Mouse (Mus musculus) neural tube, embryonic 11.5 days (tissue): ENCODE measurements around the gene Kat14. TPM values are rescaled to one million over a fixed set of nuclear protein-coding genes. Genes with fewer than 3 reads are reported as not detected.

Experiments
- ATAC-seq: fragments of 200-750 bp; cut with Nextera tagmentation; 2 replicates; pipeline ENCODE4 v1.8.0; 2017; ENCODE audit warnings: moderate number of reproducible peaks, mild to moderate bottlenecking, moderate TSS enrichment, moderate library complexity; ENCODE audit not compliant: insufficient read depth, low FRiP score, low TSS enrichment
- DNase-seq: peaks from one replicate; pipeline ENCODE4 v3.0.0-alpha.2; 2015; ENCODE audit warnings: low spot score
- H3K27ac ChIP-seq: fragments of 300-500 bp; sonication (generic); 2 replicates; pipeline ENCODE4 v1.5.1; 2014; ENCODE audit warnings: low read depth, mild to moderate bottlenecking, low read length
- H3K27me3 ChIP-seq: fragments of 300-500 bp; sonication (generic); 2 replicates; pipeline ENCODE4 v1.6.1; 2014; ENCODE audit warnings: mild to moderate bottlenecking, low read length, mixed read lengths; ENCODE audit not compliant: control insufficient read depth, insufficient read depth
- H3K36me3 ChIP-seq: fragments of 300-500 bp; sonication (generic); 2 replicates; pipeline ENCODE4 v1.6.1; 2014; ENCODE audit warnings: mild to moderate bottlenecking, low read length, moderate library complexity, mixed read lengths; ENCODE audit not compliant: control insufficient read depth, insufficient read depth
- H3K4me1 ChIP-seq: fragments of 300-500 bp; sonication (generic); 2 replicates; pipeline ENCODE4 v1.6.1; 2014; ENCODE audit warnings: low read length, mixed read lengths; ENCODE audit not compliant: control insufficient read depth, insufficient read depth
- H3K4me2 ChIP-seq: fragments of 300-500 bp; sonication (generic); 2 replicates; pipeline ENCODE4 v1.6.1; 2014; ENCODE audit warnings: low read depth, mild to moderate bottlenecking, moderate library complexity
- H3K4me3 ChIP-seq: fragments of 300-500 bp; sonication (generic); 2 replicates; pipeline ENCODE4 v1.5.1; 2014; ENCODE audit warnings: low read depth, low read length
- H3K9ac ChIP-seq: fragments of 300-500 bp; sonication (generic); 2 replicates; pipeline ENCODE4 v1.6.1; 2014; ENCODE audit warnings: mild to moderate bottlenecking, low read length
- H3K9me3 ChIP-seq: fragments of 300-500 bp; sonication (generic); 2 replicates; pipeline ENCODE4 v1.6.1; 2016; ENCODE audit warnings: low read length; ENCODE audit not compliant: control insufficient read depth
- WGBS: fragments of 180-500 bp; shearing (Covaris S2); extraction: QIAGEN DNeasy Blood & Tissue Kit; methylation state at CpG from one replicate; pipeline ENCODE4 v1.1.7; 2014; 5-methylcytosine and 5-hydroxymethylcytosine counted together
- polyA plus RNA-seq: library from polyadenylated mRNA; unstranded; fragments of >200 nt; fragmentation: Nextera tagmentation; extraction: Ambion mirVana; gene quantifications from 2 replicates; pipeline ENCODE4 v1.2.1, GENCODE M21; 2014

The Kat14 gene
- polyA plus RNA-seq, 1 experiment from 2014 or later, result 41.1 TPM

- Histone ChIP-seq H3K4me1 (no peaks in the 10 kb centered on the region), H3K9me3 (no peaks in the 10 kb centered on the region), H3K27ac (no peak overlapping the region), H3K9ac (no peak overlapping the region), H3K27me3 (no peaks in the 10 kb centered on the region), H3K4me3 (no peak overlapping the region), H3K4me2 (no peak overlapping the region), H3K36me3 (peaks cover 13% of the 10 kb centered on the region)
- ATAC-seq (no peak), DNase-seq (no peak)
- WGBS, result 93% methylated on average over 6 of the region's 6 CpGs
These were observed 31.9 kb downstream of the Kat14 start for GRCm38 (mm10) chr2:144400659-144401058.

DNA sequence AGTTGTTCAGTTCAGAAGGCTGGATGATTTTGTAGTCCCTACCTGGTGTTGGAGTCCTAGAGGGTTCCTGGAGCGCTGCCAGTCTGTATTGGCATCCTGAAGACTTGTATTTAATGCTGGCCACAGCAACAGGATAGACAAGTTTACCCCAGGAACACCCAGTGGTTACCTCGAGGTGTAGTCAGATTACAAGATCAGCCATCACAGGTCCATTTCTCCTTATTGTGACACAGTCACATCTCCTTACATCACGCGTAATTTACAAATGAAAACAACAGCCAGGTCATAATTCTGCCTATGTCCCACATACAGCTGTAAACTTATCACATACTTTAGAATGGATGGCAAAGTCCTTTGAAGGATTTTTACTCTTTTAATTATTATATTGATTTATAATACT, 40.3 kb downstream of the Kat14 start:
- no peak overlapping the region for H3K9ac ChIP-seq
- peaks cover 14% of the 10 kb centered on the region for H3K36me3 ChIP-seq
- no peak for DNase-seq
- H3K4me2 ChIP-seq, result no peak overlapping the region
- H3K27me3 ChIP-seq, result no peaks in the 10 kb centered on the region
- no peaks in the 10 kb centered on the region for H3K4me1 ChIP-seq
- ATAC-seq, result no peak
- no peaks in the 10 kb centered on the region for H3K9me3 ChIP-seq
- H3K27ac ChIP-seq, result no peak overlapping the region
- 89% methylated on average over 4 of the region's 4 CpGs for whole genome bisulfite sequencing
- H3K4me3 ChIP-seq, result no peak overlapping the region

DNA sequence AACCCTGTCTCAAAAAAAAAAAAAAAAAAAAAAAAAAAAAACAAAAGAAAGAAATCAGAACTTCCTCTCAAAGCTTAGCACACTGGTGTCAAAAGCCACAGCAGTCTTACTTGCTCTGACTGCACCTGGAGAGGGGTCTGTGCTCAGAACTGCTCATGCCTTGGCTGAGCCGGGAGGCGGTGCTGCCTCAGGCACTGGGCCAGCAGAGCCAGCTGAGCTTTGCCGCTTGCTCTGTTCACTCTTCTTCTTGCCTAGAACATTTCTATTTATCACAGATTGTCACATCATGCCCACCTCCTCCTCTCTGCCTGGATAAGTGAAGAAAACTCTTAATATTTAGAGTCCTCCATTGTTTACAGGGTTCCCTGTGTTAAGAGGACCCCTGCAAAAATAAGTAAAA, 41.8 kb downstream of the Kat14 start:
- ATAC-seq (no peak), DNase-seq (no peak)
- WGBS, result 85% methylated on average over 3 of the region's 3 CpGs
- no peak overlapping the region for H3K4me3 ChIP-seq
- no peaks in the 10 kb centered on the region for H3K27me3 ChIP-seq
- no peak overlapping the region for H3K27ac ChIP-seq
- H3K4me2 ChIP-seq, result no peak overlapping the region
- H3K36me3 ChIP-seq, result peaks cover 14% of the 10 kb centered on the region
- H3K9me3 ChIP-seq, result no peaks in the 10 kb centered on the region
- no peak overlapping the region for H3K9ac ChIP-seq
- no peaks in the 10 kb centered on the region for H3K4me1 ChIP-seq

GRCm38 (mm10) chr2:144414646-144415045, 45.9 kb downstream of the Kat14 start:
- Histone ChIP-seq H3K4me1 (no peaks in the 10 kb centered on the region), H3K27ac (no peak overlapping the region), H3K9ac (no peak overlapping the region), H3K36me3 (no peaks in the 10 kb centered on the region), H3K4me2 (no peak overlapping the region), H3K9me3 (no peaks in the 10 kb centered on the region), H3K27me3 (no peaks in the 10 kb centered on the region), H3K4me3 (no peak overlapping the region)
- no peak for DNase-seq
- ATAC-seq, result no peak
- 92% methylated on average over 1 of the region's 1 CpGs for WGBS

DNA sequence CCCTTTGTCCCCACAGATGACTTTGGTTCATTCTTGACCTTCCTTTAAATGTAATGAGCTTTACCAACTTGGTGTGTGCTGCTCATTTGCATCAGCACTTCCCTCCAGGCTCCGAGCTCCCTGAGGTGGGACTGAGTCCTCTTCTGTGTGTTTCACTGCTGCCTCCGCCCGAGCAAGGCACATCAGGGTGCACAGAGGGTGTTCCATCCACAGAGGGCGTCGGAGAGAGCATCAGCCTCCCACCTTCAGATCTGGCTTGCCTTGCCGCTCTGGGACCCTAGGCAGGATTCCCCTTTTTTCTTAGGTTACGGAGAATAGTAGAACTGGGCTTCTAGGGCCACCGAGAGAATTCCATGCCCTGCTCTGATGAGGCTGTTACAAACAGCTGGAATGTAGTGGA, 48.1 kb downstream of the Kat14 start:
- Histone ChIP-seq H3K9ac (no peak overlapping the region), H3K9me3 (no peaks in the 10 kb centered on the region), H3K4me1 (no peaks in the 10 kb centered on the region), H3K4me3 (no peak overlapping the region), H3K36me3 (no peaks in the 10 kb centered on the region), H3K4me2 (no peak overlapping the region), H3K27me3 (no peaks in the 10 kb centered on the region), H3K27ac (no peak overlapping the region)
- WGBS, result 39% methylated on average over 8 of the region's 8 CpGs
- ATAC-seq (no peak), DNase-seq (no peak)

- Histone ChIP-seq H3K4me1 (no peaks in the 10 kb centered on the region), H3K9ac (no peak overlapping the region), H3K4me3 (no peak overlapping the region), H3K4me2 (no peak overlapping the region), H3K36me3 (no peaks in the 10 kb centered on the region), H3K9me3 (no peaks in the 10 kb centered on the region), H3K27me3 (no peaks in the 10 kb centered on the region), H3K27ac (no peak overlapping the region)
- no peak for ATAC-seq
- WGBS, result 37% methylated on average over 2 of the region's 2 CpGs
- no peak for DNase-seq
These were observed 49.3 kb downstream of the Kat14 start for GRCm38 (mm10) chr2:144418062-144418461.

DNA sequence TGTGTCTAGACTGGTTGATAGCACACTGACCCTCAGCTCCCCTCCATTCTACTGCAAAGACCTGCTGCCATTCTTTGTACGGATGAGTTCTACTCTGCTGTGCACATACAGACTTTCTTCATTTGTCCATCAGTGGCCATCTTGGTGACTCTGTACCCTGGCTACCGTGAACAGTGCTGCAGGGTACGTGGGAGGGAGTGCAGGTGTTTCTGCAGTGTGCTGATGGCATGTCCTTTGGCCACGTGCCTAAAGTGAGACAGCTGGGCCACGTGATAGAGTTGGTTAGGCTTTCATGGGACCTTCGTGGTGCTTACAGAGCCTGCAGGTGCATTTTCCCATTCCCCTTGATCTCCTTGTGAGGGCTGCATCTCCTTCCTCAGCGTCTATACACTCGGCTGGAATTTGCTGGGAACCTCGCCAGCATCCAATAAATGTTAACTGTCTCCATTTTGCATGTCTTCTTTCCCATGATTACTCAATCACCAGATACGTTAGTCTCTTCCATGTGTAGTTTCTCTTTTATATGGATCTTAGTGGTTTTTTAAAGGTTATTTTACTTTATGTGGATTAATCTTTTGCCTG, 53.4 kb downstream of the Kat14 start:
- H3K4me1 ChIP-seq, result no peaks in the 10 kb centered on the region
- no peaks in the 10 kb centered on the region for H3K36me3 ChIP-seq
- H3K27me3 ChIP-seq, result no peaks in the 10 kb centered on the region
- H3K9me3 ChIP-seq, result no peaks in the 10 kb centered on the region
- 89% methylated on average over 10 of the region's 10 CpGs for WGBS
- DNase-seq, result no peak
- no peak overlapping the region for H3K4me2 ChIP-seq
- ATAC-seq, result no peak
- H3K27ac ChIP-seq, result no peak overlapping the region
- H3K9ac ChIP-seq, result no peak overlapping the region
- no peak overlapping the region for H3K4me3 ChIP-seq

GRCm38 (mm10) chr2:144425761-144426160, 57.0 kb downstream of the Kat14 start:
- no peak overlapping the region for H3K27ac ChIP-seq
- no peak overlapping the region for H3K4me3 ChIP-seq
- H3K27me3 ChIP-seq, result no peaks in the 10 kb centered on the region
- 50% methylated on average over 1 of the region's 1 CpGs for WGBS
- H3K4me1 ChIP-seq, result no peaks in the 10 kb centered on the region
- ATAC-seq (no peak), DNase-seq (no peak)
- H3K9me3 ChIP-seq, result no peaks in the 10 kb centered on the region
- H3K9ac ChIP-seq, result no peak overlapping the region
- H3K4me2 ChIP-seq, result no peak overlapping the region
- H3K36me3 ChIP-seq, result no peaks in the 10 kb centered on the region

DNA sequence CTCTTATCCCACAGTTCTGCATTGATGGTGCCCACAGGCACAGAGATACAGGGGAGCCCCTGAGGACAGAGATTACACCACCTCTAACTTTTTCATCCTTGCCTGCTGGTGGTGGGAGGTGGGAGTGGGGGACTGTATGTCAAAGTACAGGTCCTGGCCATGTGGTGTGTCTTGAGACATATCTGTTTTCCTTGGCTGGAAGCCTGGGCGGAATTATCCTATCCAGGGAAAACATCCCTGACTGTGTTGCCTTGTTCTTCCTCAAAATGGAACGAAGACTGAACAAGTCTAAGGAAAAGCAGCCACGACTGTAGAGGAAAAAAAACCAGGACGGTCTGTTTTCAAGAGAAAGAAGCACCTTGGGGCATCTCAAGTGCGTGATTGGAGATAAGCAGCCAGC, 59.1 kb downstream of the Kat14 start:
- WGBS, result 84% methylated on average over 5 of the region's 5 CpGs
- Histone ChIP-seq H3K27ac (no peak overlapping the region), H3K4me3 (no peak overlapping the region), H3K36me3 (no peaks in the 10 kb centered on the region), H3K4me1 (no peaks in the 10 kb centered on the region), H3K9me3 (no peaks in the 10 kb centered on the region), H3K27me3 (no peaks in the 10 kb centered on the region), H3K9ac (no peak overlapping the region), H3K4me2 (no peak overlapping the region)
- no peak for ATAC-seq
- DNase-seq, result no peak
